In genomic region chr10:62009981-62010500, GRCm38 (mm10) we compare ENCODE assay signal across 14 mouse cellular contexts.
DNase-seq lines count a peak whose midpoint lies in the region.
"Had no signal": no experiment of that assay in that cellular context is flagged by ENCODE, and none has a peak within 500 bp of the region (broad histone marks: within the 10 kb centered on the region; RNA-seq: fewer than 3 reads in every experiment).

No protein-coding gene starts in this region.

- DNase-seq in ES-CJ7 (ENCODE audit: low read depth, low spot score) (peak; percentile 78), R1 (ENCODE audit: low read depth, low spot score) (peak; percentile 89)
- DNase-seq in heart, adult 11 months: no peak
- no peak for DNase-seq in kidney, adult 8-10 months
- DNase-seq in c-Kit-positive CD71-positive TER-119-positive erythroid progenitor cells, embryonic 14.5 days (ENCODE audit: low spot score): no peak
- DNase-seq: adrenal gland, adult 8-10 months; adrenal gland, postnatal 14 days; adrenal gland, postnatal 36 days; cerebellum, adult 11 months; cerebellum, adult 18-20 months; cerebellum, adult 8-10 months; cerebellum, adult 9-11 months; cerebellum, postnatal 25 days; forebrain, postnatal 0 days had no signal

Comparison
In these comparisons a context has a peak if more than half of its experiments do, and no peak if none do; other contexts are left out.
1. DNase-seq: peak in ES-CJ7 (single experiment) and R1 (single experiment); none in heart, adult 11 months (single experiment), kidney, adult 8-10 months (0 of 2) and c-Kit-positive CD71-positive TER-119-positive erythroid progenitor cells, embryonic 14.5 days (single experiment).